Mouse (Mus musculus) lung, postnatal 36 days (tissue): ENCODE data around the gene Gm20929.
"Not testable (repeated sequence)": the region's sequence is repeated elsewhere in the genome, so short reads cannot be mapped to it uniquely, and the experiment has no call there.

Experiments
- DNase-seq: peaks from one replicate; pipeline ENCODE4 v3.0.0; 2022; ENCODE audit warnings: mixed read lengths

Gene Gm20929

DNA sequence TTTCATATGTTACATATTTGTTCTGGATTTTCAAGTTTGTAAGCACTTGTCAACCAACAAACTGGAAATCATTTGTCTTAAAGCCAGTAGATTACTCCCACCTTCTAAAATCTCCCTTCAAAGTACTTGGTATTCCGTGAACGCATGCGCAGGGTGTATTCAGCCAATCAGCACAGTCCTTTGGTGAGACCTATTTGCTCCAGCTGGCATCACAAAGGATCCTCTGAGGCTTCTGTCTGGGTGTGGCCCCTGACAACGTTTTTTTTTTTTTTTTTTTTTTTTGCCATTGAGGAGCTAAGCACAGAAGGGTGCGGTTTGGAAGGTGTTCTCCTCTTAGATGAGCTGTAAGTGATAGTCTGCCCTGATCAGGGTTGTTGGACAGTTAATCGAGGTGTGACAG lies at the start of gene Gm20929:
Gene Gm20929 (plus strand): TSS at position 301 of the 400 bp plus-strand sequence.
- not testable (repeated sequence) for DNase-seq
